In genomic region chr1:30780293-30780692, GRCm38 (mm10) we compare ENCODE assay signal across 9 mouse cellular contexts.
DNase-seq lines count a peak whose midpoint lies in the region; ATAC-seq and TF ChIP-seq lines count a peak whose summit lies in the region.
"Had no signal": no experiment of that assay in that cellular context is flagged by ENCODE, and none has a peak within 500 bp of the region (broad histone marks: within the 10 kb centered on the region; RNA-seq: fewer than 3 reads in every experiment).

No protein-coding gene starts in this region.

- no peaks in the 10 kb centered on the region for H3K36me3 ChIP-seq in midbrain, postnatal 0 days (ENCODE audit: insufficient read depth, low read length)
- no peaks in the 10 kb centered on the region for H3K36me3 ChIP-seq in midbrain, embryonic 15.5 days (replicated peaks)
- H3K36me3 ChIP-seq in embryonic facial prominence, embryonic 10.5 days (replicated peaks) = no peaks in the 10 kb centered on the region
- H3K36me3 ChIP-seq: midbrain, embryonic 12.5 days had no signal

- TF ChIP-seq CTCF in midbrain, postnatal 0 days (IDR thresholded peaks at IDR 0.05) = peak; percentile 63

- H3K4me2 ChIP-seq in midbrain, postnatal 0 days (ENCODE audit: low read depth, low read length, poor library complexity, severe bottlenecking) = no peak overlapping the region
- H3K4me2 ChIP-seq in midbrain, embryonic 15.5 days = no peak overlapping the region
- H3K4me2 ChIP-seq: midbrain, embryonic 12.5 days had no signal

- H3K27me3 ChIP-seq in midbrain, postnatal 0 days (ENCODE audit: insufficient read depth, low read length) = no peaks in the 10 kb centered on the region
- H3K27me3 ChIP-seq in midbrain, embryonic 15.5 days (replicated peaks) = no peaks in the 10 kb centered on the region
- H3K27me3 ChIP-seq in embryonic facial prominence, embryonic 10.5 days (replicated peaks; ENCODE audit: low read depth, poor library complexity, severe bottlenecking) = no peaks in the 10 kb centered on the region
- H3K27me3 ChIP-seq: midbrain, embryonic 12.5 days had no signal

- no peak overlapping the region for H3K9ac ChIP-seq in midbrain, postnatal 0 days (replicated peaks; ENCODE audit: low read length, poor library complexity, severe bottlenecking)
- no peak overlapping the region for H3K9ac ChIP-seq in midbrain, embryonic 15.5 days
- H3K9ac ChIP-seq: midbrain, embryonic 12.5 days had no signal

- H3K4me3 ChIP-seq in midbrain, postnatal 0 days (ENCODE audit: low read depth, low read length) = no peak overlapping the region
- no peak overlapping the region for H3K4me3 ChIP-seq in midbrain, embryonic 15.5 days
- H3K4me3 ChIP-seq in embryonic facial prominence, embryonic 10.5 days = no peak overlapping the region
- H3K4me3 ChIP-seq: midbrain, embryonic 12.5 days had no signal

- peak; percentile 45 to 75 for DNase-seq in cerebellum, postnatal 14 days
- no peak for DNase-seq in cerebellum, adult 11-12 months
- peak; percentile 30 for DNase-seq in midbrain, postnatal 0 days (ENCODE audit: low spot score)
- peak; percentile 37 for DNase-seq in embryonic facial prominence, embryonic 10.5 days (ENCODE audit: low spot score)
- DNase-seq in ovary, postnatal 36 days (ENCODE audit: low spot score) = no peak

- 48% methylated on average over 6 of the region's 6 CpGs for WGBS in midbrain, postnatal 0 days
- WGBS in midbrain, embryonic 15.5 days = 50% methylated on average over 6 of the region's 6 CpGs
- 51% methylated on average over 6 of the region's 6 CpGs for WGBS in embryonic facial prominence, embryonic 10.5 days

- no peaks in the 10 kb centered on the region for H3K9me3 ChIP-seq in midbrain, postnatal 0 days (ENCODE audit: low read length)
- H3K9me3 ChIP-seq in midbrain, embryonic 15.5 days = no peaks in the 10 kb centered on the region
- H3K9me3 ChIP-seq in embryonic facial prominence, embryonic 10.5 days = no peaks in the 10 kb centered on the region
- H3K9me3 ChIP-seq: midbrain, embryonic 12.5 days had no signal

- no peaks in the 10 kb centered on the region for H3K4me1 ChIP-seq in midbrain, postnatal 0 days (ENCODE audit: insufficient read depth, low read length)
- no peaks in the 10 kb centered on the region for H3K4me1 ChIP-seq in midbrain, embryonic 15.5 days
- H3K4me1 ChIP-seq in embryonic facial prominence, embryonic 10.5 days = no peaks in the 10 kb centered on the region
- H3K4me1 ChIP-seq: midbrain, embryonic 12.5 days had no signal

- ATAC-seq in midbrain, postnatal 0 days (ENCODE audit: low FRiP score) = no peak
- ATAC-seq in midbrain, embryonic 15.5 days (replicated peaks) = no peak
- ATAC-seq in megakaryocyte-erythroid progenitor cell, adult 5-6 weeks (replicated peaks; ENCODE audit: low FRiP score, low TSS enrichment, poor library complexity, severe bottlenecking) = peak; percentile 55; the same call in 1 of the 2 replicates
- ATAC-seq in erythroblast, adult 5-6 weeks (replicated peaks; ENCODE audit: low FRiP score, poor library complexity, severe bottlenecking) = no peak

- H3K27ac ChIP-seq in midbrain, postnatal 0 days (ENCODE audit: low read depth, low read length) = no peak overlapping the region
- no peak overlapping the region for H3K27ac ChIP-seq in midbrain, embryonic 15.5 days
- no peak overlapping the region for H3K27ac ChIP-seq in embryonic facial prominence, embryonic 10.5 days (replicated peaks)
- H3K27ac ChIP-seq: midbrain, embryonic 12.5 days had no signal

Comparison
In these comparisons a context has a peak if more than half of its experiments do, and no peak if none do; other contexts are left out.
1. DNase-seq: peak in cerebellum, postnatal 14 days (2 of 2), midbrain, postnatal 0 days (single experiment) and embryonic facial prominence, embryonic 10.5 days (single experiment); none in cerebellum, adult 11-12 months (single experiment) and ovary, postnatal 36 days (single experiment).